Mouse (Mus musculus) small intestine, adult 2 months (tissue): ENCODE measurements at regions not wholly inside any gene's neighbourhood (a gene's known extent, or its start where the extent isn't known, plus 50 kb on each side); places are given as distances from the start of the nearest gene placed in this dataset.

Experiments
- CTCF ChIP-seq: fragments of 200-500 bp; IDR thresholded peaks from 2 replicates; pipeline ENCODE4 v1.5.1; 2012; ENCODE audit warnings: low read depth, mild to moderate bottlenecking, control low read depth, inconsistent platforms, low read length, moderate library complexity, mixed read lengths; ENCODE audit not compliant: insufficient replicate concordance, insufficient read length; ENCODE audit errors: extremely low read depth
- POLR2A ChIP-seq: fragments of 200-500 bp; IDR thresholded peaks from 2 replicates; pipeline ENCODE4 v1.6.1; 2012; ENCODE audit warnings: low read depth, mild to moderate bottlenecking, control low read depth, inconsistent platforms, low read length, moderate library complexity

DNA sequence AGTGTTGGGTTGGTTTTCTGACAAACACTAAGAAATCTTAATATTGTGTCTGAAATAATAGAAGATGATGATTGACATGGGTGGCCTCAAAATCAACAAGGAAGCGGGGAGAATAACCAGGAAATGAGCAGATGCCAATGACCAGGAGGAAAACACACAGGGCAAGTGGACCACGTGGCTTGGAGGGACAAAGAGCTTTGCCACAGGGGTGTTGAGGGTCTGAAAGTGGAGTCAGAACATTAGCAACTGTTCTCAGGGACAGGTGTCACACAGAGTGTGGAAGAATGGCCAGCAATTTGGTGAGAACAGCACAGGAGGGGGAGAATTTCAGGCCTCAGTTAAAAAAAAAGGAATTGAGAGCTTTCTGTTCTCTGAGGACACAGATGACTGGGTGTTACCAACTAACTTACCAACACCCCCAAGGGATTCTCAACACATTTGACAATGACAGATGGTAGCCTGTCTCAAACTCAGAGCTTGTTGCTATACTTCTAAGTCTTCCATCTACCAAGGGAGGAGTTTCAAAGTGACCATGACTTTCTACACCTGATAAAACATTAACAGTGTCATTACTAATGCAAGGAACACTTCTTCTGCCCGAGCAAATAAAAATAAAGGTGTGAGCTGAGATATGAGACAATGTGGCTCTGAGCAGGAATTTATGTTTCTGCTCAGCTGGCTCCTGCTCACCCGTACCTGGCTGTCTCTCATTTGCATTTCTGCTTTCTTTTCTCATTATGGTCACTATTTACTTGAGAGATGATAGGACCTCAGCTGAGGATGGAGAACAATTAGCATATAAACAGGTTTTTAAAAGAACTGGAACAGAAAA is 52.2 kb upstream of the 4930523C07Rik start:
- TF ChIP-seq CTCF, result no peak
- TF ChIP-seq POLR2A, result no peak
